Mouse (Mus musculus): ENCODE results near the gene Myh11. TPM values are rescaled to one million over a fixed set of nuclear protein-coding genes. Genes with fewer than 3 reads are reported as not detected.
A peak's percentile ranks its signal among the peaks of the same experiment; 100 is the strongest.

The Myh11 gene
- polyA plus RNA-seq, 1 experiment from 2014 or later = 5.9 TPM

DNA sequence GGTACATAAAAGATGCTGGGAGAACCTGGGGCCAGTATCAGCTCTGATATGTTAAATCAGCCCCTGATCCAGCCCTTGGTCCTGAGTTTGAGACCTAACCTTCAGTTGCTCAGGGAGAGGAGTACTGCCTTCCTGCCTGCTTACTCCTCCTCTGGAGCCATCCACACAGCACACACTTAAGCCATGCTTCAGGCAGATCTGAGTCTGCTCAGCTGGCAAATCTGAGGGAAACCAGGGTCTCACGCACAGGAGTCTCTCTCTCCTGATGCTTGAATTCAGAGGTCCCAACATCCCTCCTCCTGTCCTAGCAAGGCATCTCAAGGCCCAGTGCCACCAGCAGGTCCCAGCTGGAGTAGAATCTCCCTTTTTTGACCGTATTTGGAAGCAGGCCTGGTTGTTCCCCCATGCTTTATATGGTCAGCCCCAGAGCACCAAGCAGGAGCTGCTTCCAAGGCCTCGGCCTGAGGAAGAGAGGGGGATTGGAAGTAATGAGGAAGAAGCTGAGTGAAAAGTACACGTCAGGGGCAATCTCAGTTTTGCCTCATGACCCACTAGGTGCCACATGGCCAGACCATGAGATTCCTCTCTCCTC lies 18.7 kb downstream of the Myh11 start:
- DNase-seq (ENCODE audit: low spot score) = no peak

DNA sequence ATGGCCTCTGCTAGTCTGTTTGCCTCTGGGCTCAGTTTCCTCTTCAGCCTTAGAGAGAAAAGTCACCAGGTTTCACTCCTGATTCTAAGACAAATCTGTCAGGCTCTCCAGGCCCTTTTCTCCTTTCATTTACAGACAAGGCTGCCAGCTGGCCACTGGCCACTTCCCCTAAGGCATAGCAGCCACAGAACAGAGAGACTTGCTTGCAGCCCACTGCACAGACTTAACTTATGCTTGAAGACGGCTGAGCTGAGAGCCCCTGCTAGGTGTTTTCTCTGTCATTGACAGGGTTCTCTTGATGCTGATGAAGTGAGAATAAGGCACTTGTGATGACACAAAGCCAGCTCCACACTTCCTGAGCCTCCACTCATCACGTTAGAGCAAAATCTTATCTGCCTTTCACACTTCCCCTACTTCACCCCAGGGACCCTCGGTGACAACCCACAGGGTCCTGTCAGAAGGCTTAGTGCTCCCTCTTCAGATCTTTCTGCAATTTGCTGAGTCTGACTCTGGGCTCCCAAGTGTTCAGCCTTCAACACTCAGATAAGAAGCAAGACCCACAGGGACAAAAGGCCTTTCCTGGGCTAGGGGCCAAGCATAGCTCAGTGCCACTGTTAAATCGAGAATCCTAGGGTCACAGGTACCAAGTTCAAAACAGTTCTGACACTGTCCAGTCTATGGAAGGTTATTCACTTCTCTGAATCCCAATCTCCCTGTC lies 25.8 kb downstream of the Myh11 start:
- DNase-seq (ENCODE audit: low spot score) = no peak

DNA sequence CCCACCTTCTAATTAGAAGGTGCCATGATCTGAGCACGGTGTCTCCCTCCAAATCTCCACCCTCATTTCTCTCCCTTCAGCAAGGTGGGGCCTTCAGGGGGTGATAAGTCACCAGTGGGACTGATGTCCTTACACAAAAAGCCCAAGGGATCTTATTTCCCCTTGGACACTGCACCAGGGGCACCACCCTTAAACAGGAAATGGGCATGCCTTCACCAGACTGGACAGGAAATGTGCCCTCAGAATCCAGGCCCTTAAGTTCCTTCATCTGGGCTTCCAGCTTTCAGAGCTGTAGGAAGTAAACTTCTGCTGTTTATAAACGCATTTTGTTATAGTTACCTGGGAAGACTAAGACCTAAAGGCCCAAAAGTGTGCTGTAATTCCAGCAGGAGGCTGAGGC lies 26.7 kb downstream of the Myh11 start:
- no peak for DNase-seq (ENCODE audit: low spot score)

DNA sequence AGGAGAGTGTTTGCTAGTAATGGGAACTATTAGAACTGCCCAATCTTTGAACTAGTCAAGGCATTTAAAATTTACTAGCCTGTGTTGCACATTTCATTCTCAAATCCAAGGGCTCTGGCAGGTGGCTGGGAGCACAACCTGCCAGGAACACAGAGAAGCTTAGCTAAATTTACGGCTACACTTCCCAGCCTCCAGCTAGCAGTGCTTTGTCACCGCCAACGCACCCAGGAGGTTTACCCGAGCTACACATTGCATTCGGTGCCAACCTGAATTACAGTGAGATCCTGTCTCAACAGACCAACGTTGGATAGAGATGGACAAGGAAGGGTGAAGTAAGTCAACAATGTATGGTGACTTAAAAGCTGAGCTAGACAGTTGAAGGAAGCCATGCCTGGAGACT lies 27.9 kb downstream of the Myh11 start:
- DNase-seq (ENCODE audit: low spot score) = no peak

DNA sequence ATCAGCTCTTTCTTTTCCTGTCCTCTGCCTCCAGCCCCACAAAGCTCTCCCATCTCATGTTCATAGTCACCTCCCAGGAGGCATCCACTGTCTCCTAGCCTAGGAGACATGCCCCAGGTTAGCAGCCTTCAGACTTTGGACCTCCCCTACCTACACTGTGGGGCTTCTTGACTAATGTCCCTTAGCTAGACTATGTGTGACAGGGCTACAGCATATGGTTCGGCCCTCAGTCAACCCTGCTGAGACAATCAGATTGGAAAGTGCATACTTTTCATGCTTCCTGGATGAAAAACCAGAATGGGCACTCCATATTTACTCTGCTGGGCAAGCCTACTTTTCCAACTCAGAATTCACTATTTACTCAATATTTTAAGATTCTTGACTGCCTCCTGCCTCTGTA lies 28.8 kb downstream of the Myh11 start:
- no peak for DNase-seq (ENCODE audit: low spot score)

DNA sequence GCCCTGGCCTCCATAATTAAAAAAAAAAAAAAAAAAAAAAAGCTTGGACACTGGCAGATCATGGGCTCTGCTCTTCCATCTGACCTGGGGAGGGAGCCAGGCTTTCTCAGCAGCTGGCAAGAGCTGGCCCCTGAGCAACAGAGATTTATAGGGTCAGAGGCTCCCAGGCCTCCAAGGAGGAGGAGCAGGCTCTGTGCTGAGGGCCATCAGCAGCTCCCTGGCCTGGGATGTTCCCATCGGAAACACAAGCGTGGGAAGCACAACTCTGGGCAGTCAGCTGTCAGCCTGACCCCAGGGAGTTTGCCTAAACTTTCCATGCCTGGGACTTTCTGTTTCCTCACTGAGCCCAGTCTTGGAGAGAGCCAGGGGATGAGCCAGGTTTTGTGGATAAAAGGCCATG lies 32.3 kb downstream of the Myh11 start:
- no peak for DNase-seq (ENCODE audit: low spot score)

DNA sequence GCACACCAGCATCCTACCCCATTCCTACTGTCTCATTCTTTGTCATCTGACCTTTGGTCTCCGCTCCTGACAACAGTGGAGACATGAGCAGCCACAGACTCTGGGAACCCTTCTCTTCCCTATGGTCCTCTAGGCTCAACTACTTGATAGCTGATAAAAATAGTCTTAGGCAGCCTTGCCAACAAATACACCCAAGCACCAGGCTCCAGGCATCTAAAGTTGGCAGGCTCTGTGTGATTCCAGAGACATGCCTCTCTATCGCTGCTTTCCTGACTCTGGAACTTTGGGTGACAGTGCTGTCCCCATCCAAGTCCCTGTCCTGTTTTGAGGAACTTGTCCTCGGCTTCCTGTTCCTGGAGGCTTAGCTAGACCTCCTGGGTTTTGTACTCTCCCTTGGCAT lies 37.6 kb downstream of the Myh11 start:
- no peak for DNase-seq (ENCODE audit: low spot score)

DNA sequence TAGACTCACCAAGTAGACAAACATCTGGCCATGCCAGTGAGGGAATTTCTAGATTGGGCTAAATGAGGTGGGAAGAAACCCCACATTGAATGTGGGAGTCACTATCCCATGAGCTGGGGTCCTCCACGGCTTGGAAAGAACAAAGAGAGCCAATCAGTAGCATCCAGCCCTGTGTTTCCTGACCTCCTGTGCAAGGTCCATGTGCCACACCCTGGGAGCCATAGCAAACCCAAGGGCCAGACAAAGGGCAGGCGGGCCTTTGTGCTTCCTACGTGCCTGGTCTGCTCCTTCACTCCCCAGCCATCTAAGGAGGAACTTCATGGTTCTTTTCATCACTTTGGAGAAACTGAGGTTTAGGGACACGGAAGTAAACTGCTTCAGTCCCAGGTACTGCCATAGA lies 38.3 kb downstream of the Myh11 start:
- no peak for DNase-seq (ENCODE audit: low spot score)

DNA sequence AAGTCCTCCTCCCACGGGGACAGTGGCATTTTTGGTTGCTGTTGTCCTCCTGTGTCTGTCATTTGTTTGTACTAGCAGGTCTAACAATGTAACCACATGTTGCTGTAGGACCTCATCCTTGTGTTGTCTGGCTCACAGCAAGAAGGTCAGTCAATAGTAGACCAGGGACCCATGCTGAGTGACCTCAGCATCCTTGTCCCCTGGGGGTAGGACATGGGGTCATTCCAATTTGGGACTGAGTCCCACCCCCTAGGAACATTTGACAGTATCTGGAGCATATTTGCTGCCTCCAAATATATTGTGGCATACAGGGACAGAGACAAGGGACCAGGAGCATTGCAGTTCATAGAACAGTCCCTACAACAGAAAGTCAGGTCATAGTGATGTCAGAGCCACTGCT lies 41.3 kb downstream of the Myh11 start:
- DNase-seq (ENCODE audit: low spot score) = no peak

DNA sequence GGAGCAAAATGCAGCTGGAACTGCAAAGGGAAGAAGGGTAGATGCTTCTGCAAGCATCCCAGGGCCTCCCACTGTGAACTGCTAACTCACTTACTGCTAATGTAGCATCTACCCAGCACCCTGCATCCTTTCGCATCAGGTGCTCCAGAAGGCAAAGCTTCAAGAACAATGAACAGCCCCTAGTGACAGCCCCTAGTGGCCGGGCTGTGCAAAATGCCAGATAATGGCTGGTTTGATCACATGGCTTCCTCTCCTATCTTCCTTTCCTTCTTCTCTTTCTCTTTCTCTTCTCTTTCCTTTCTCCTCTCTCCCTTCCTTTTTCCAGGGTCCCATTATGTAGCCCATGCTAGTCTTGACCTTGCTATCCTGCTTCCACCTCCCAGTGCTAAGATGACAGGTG lies 48.6 kb downstream of the Myh11 start:
- DNase-seq (ENCODE audit: low spot score) = peak; percentile 39

DNA sequence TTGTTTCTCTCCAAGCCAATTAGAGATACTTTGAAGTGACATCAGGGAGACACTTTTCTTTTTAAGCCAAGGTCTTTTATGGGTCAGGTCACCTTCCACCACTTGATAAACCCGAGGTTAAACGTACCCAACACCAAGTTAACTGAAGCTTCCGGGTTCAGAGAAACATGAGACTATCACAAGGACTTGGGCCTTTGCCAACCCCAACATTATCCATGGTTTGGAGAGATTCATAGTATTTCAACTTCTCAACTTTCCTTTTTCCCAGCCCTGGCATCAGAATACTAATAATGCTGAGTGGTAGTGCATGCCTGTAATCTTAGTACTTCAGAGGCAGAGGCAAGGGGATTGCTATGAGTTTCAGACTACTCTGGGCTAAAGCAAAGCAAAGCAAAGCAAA lies 49.1 kb downstream of the Myh11 start:
- DNase-seq (ENCODE audit: low spot score) = no peak

DNA sequence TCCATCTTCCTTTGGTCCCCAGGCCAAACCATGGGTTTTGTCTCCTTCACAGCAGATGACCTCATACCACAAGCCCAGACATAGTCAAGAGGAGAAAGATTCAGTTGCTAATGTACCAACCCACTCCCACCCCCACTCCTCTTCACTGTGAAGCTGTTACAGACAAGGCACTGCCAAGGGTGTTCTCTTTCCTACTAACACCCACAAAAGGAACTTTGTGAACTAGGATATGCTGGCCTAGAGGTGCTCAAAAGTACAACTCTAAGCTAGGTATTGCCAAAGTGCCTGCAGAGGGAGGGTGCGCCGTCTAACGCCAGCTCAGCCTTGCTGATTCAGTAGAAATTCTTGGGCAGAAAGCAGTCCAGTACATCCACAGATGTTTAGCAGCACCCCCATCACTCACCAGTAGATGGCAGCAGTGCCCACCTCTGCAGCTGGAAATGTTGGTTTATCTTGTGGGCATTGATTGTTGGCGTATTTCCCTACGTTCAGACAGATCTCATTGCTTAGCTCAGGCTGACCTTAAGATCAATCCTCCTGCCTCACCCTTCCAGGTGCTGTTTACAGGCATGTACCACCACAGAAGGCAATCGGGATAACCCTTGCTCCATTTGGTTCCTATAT lies 54.0 kb downstream of the Myh11 start:
- peak; percentile 67 for DNase-seq (ENCODE audit: low spot score)

DNA sequence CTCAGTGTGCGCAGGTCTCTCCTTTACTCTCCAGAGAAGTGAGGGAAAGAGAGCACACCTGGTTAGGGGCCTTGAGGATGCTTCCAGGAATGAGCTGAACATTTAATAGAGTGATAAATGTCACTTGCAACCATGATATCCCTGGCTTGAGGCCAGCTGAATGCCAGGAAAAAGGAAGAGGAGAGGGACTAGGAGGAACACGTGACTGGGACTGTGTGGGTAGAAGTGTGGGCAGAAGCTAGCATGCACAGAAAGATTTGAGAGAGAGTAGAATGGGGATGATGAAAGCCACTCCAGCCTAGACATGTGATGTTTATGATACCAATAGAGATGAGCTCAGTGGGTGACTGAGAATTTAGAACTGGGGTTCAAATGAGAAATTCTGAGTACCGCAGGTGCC lies 76.0 kb downstream of the Myh11 start:
- no peak for DNase-seq (ENCODE audit: low spot score)

DNA sequence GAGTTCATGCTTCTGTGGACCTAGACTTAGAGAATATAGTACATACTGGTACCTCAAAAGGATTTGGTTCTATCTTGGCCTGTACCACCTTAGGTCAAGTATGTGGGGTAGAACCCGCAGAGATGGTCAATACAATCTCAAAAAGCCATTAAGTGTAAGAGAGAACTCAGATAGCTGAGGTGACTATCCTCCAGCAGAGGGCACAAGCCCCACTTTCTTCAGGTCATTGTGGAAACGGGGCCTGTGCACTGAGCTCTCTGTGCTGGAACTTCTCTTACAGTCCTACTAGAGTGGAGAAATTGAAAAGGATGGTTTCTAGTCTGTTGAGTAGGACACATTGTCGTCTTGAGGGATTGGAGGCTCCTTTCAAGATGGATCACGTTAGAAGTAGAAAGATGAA lies 92.4 kb downstream of the Myh11 start:
- DNase-seq (ENCODE audit: low spot score) = no peak

DNA sequence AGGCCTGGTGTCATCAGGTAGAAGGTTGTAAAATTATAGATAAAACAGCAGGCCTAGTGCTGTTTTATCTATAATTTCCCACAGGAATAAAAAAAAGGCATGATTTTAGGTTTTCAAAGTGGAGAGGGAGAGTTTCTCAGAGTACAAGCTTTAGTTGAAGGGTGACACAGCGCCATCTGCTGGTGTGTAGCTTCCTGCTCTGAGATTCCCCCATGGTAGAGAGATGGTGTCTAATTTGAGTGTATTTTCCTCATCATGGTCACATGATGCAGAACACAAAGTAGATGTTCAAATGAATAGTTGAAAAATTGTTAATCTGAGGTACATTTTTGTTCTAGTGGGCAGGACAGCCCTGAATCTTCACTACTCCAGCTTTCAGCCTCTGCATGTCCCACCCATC lies 95.7 kb downstream of the Myh11 start:
- DNase-seq (ENCODE audit: low spot score) = peak; percentile 48

DNA sequence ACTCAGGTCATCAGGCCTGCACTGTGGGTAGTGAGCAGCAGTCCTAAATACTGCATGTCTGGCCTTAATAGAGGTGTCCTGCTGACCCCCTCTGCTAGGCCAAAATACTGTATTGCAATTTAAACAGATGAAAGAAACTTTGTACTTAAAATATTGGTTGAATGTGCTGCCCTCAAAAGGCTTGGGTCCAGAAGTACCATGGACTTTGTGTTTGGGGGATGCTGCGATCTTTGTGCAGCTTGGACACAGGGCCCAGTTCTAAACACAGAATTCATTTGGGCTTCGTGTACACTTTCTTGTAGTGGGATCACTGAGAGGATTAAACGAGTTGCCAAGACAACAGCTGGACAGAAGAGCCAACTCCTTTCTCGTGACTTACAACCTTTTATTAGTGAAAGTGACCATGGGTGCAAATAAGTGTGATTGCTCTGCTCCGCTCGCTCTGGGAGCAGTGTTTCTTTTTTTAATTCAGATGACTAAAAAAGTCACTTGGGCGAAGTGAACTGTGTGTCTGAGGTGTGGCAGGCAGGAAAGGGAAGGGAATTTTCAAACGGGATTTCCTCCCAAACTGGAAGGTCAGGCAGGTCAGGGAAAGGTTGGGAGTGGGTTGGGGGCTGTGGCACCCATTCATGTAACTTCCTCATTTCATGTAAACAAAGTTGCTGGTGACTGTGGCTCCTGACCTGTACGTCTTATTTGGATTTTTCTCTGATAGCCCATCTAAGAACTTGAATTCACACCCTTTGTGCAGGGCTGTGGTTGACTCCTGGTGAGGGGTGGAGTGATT lies 96.8 kb downstream of the Myh11 start:
- no peak for DNase-seq (ENCODE audit: low spot score)

DNA sequence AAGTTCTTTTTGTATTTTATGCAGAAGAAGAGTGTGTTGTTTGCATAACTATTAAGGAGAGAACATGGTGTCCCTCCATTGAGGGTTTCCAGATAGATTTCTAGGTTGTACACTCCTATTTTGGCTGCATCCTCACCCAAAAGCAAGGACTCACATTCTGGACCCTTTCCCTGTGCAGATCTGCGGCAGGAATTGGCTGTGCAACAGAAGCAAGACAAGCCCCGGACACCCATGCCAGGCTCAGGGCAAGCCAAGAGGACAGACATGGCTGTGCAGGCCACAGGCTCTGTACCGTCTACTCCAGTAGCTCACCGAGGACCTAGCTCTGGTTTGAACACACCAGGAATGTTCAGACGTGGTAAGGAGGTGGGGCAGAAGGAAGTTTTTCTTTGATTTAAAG lies 105.7 kb downstream of the Myh11 start:
- no peak for DNase-seq (ENCODE audit: low spot score)

DNA sequence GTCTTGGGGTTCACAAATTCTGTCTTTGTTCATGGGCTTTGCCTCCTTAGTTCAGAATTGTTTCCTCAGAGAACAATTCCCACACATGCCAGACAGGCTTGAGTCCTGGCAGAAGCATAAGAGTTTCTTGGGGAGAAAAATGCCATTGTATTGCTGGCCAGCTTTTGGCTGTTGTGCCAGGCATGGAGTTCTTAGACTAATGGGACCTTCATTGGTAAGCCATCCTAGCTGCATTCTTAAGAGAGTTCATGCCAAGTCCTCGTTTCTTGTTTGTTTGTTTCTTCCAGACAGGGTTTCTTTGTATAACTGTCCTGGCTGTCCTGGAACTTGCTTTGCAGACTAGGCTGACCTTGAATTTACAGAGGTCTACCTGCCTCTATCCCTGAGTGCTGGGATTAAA lies 107.3 kb downstream of the Myh11 start:
- no peak for DNase-seq (ENCODE audit: low spot score)

DNA sequence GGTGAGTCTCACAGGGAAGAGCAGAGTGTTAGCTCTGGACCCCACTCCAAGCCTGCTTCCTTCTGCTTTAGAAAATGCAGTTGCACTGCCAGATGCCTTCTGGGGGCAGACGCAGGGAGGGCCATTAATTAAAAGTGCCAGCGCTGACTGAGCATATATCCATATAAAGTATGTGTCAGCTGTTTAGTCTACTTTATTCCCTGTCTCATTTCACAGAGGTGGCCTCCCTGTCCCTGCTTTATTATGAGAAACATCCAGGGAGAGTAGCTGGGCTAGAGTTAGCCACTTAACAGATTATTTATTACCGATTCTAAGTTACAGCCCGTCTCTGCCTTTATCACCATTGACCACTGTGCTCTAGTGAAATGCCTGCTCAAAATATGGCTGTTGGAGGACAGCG lies 108.8 kb downstream of the Myh11 start:
- DNase-seq (ENCODE audit: low spot score) = no peak

DNA sequence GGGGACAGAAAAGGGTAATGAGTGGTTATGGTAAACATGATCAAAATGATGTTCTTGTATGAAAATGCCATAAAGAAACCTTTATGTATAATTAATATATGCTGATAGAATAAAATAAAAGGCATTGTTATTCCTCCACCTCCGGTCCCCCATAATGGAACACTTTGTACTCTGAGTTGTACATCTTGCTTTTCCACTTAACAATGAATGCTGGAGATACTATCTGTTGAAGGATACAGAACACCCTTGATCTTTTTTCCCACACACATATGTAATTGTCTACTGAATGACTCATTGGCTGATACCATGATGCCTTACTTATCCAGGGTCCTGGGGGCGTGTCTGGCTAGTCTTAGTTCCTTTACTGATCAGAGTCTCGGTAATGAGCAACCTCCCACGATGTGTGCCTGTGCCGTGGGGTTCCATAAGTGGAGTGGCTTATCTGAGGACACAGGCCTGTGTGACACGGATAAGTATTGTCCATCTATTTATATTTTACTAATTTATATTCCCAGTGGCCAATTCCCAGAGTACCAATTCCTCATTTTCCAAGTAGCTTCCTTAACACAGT lies 110.9 kb downstream of the Myh11 start:
- DNase-seq (ENCODE audit: low spot score) = no peak

DNA sequence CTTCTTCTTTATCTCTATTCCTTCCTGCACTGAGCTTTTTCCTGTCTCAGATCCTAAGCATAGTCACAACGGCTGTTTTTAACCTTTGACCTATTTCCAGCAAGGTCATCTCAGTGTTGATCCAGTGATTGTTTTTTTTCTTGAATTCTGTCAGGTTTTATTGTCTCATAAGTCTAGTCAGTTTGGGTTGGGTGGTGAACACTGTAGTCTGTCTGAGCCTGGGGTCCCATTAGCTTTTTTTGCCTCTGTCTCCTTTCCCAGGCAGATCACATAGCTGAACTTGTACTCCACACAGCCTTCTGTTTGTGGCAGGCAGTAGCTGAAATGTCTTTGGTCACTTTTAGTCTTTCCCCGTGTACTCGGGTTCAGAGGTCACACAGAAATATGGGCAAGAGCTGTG lies 113.1 kb downstream of the Myh11 start:
- DNase-seq (ENCODE audit: low spot score) = no peak

DNA sequence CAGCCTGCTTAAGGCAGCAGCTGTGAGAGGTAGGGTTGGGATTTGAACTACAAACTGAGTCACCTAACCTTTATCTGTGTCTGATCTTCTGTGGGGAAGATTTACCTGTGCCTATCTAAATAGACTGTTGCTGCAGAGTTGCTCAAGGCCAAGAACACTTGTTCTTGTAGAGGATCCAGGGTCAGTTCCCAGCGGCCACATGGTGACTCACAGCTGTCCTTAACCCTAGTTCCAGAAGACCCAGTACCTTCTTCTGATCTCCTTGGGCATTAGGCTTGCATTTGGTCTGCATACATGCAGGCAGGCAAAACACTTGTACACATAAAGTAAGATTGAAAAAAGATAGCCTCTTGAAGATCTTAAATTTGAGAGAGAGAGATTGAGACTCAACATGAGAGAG lies 121.5 kb downstream of the Myh11 start:
- no peak for DNase-seq (ENCODE audit: low spot score)
